Mouse (Mus musculus) heart, embryonic 15.5 days (tissue): ENCODE data around the gene Tspan31. TPM values are rescaled to one million over a fixed set of nuclear protein-coding genes. Genes with fewer than 3 reads are reported as not detected.
"Not testable (repeated sequence)": the region's sequence is repeated elsewhere in the genome, so short reads cannot be mapped to it uniquely, and the experiment has no call there.

Experiments
- ATAC-seq: fragments of 200-750 bp; cut with Nextera tagmentation; replicated peaks from 2 replicates; pipeline ENCODE4 v1.8.0; 2017; ENCODE audit warnings: low read depth, moderate TSS enrichment; ENCODE audit not compliant: insufficient number of reproducible peaks, insufficient read depth, low FRiP score
- H3K27ac ChIP-seq: fragments of 300-500 bp; sonication (generic); 2 replicates; pipeline ENCODE4 v1.5.1; 2015; ENCODE audit warnings: mild to moderate bottlenecking, inconsistent platforms
- H3K27me3 ChIP-seq: fragments of 300-500 bp; sonication (generic); 2 replicates; pipeline ENCODE4 v1.6.1; 2015; ENCODE audit warnings: inconsistent platforms
- H3K36me3 ChIP-seq: fragments of 300-500 bp; sonication (generic); 2 replicates; pipeline ENCODE4 v1.6.1; 2015; ENCODE audit warnings: mild to moderate bottlenecking, inconsistent platforms
- H3K4me1 ChIP-seq: fragments of 300-500 bp; sonication (generic); replicated peaks from 2 replicates; pipeline ENCODE4 v1.6.1; 2015; ENCODE audit warnings: inconsistent platforms
- H3K4me2 ChIP-seq: fragments of 300-500 bp; sonication (generic); 2 replicates; pipeline ENCODE4 v1.6.1; 2015; ENCODE audit warnings: inconsistent platforms, mild to moderate bottlenecking, moderate library complexity
- H3K4me3 ChIP-seq: fragments of 300-500 bp; sonication (generic); 2 replicates; pipeline ENCODE4 v1.5.1; 2015; ENCODE audit warnings: mild to moderate bottlenecking, inconsistent platforms
- H3K9ac ChIP-seq: fragments of 300-500 bp; sonication (generic); 2 replicates; pipeline ENCODE4 v1.6.1; 2015; ENCODE audit warnings: mild to moderate bottlenecking, inconsistent platforms
- H3K9me3 ChIP-seq: fragments of 300-500 bp; sonication (generic); replicated peaks from 2 replicates; pipeline ENCODE4 v1.6.1; 2016; ENCODE audit warnings: inconsistent platforms
- WGBS: fragments of 180-500 bp; shearing (Covaris S2); methylation state at CpG from one replicate; pipeline ENCODE4 v1.1.7; 2015; ENCODE audit warnings: mixed read lengths; 5-methylcytosine and 5-hydroxymethylcytosine counted together
- polyA plus RNA-seq: library from polyadenylated mRNA; unstranded; fragments of >200 nt; fragmentation: Nextera tagmentation; extraction: Ambion mirVana; gene quantifications from 2 replicates; pipeline ENCODE4 v1.2.1, GENCODE M21; 2015

Gene Tspan31
- polyA plus RNA-seq, 1 experiment from 2014 or later: 100 TPM

DNA sequence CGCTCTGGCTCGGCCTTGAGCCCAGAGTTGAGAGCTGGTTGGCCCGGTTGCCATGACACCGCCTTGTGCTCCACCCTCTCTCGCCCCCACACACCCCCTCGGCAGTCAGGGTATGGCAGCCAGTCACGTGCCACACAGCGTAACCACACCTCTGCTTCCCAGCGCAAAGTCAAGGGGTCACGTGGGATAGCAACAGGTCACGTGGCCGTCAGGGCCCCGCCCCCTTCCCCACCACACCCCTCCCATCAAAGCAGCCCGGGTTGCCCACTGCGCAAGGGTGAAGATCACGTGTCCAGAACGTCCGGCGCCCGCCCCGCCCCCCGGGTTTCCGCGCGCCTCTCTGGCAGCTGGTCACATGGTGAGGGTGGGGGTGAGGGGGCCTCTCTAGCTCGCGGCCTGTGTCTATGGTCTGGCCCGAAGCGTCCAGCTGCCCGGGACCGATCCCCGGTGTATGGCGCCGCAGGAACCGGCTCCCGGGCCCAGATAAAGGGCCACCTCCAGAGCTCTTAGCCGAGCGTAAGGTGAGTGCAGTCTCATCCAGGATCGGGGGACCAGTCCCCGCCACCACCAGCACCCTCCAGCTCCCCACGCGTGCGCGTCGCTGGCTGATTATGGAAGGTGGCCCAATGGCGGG lies 6.7 kb downstream of the Tspan31 start, which contains the start of gene Cdk4:
Gene Cdk4, plus strand, starts transcription at position 296 of the 634 bp plus-strand sequence.
- under 1% methylated on average over 46 of the region's 46 CpGs for WGBS

DNA sequence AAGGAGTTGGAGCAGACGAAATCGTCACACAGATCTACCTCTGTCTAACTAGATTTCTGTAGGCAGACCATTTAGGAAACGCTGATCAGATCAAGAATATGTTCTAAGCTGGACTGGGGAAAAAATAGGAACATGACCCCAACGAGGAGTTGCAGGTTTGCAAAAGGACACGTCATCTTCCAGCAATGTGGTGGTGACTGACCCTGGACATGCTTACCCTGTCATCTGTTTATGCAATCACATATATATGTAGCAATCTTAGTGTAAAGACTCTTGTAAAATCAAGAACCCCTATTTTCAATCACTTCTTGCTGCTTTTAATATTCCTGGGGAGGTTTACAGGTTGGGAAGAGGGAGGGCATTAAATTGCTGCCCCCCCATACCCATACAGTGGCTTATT lies 7.6 kb downstream of the Tspan31 start:
- 0 out of 2 replicates have a peak overlapping the region, but pooled peaks have one; percentile 45 for H3K27ac ChIP-seq
- H3K9ac ChIP-seq: no peak overlapping the region
- H3K4me1 ChIP-seq: peaks cover 37% of the 10 kb centered on the region
- H3K4me2 ChIP-seq: no peak overlapping the region
- no peak overlapping the region; the same call in 1 of the 2 replicates for H3K4me3 ChIP-seq
- H3K36me3 ChIP-seq: peaks cover 26% of the 10 kb centered on the region
- H3K9me3 ChIP-seq: no peaks in the 10 kb centered on the region
- WGBS: 66% methylated on average over 5 of the region's 5 CpGs
- peaks cover 48% of the 10 kb centered on the region for H3K27me3 ChIP-seq
- ATAC-seq: no peak

More for the DNA sequence above, 6.7 kb downstream of the Tspan31 start, which contains the start of gene Cdk4:
- peak; percentile 90 for ATAC-seq
- H3K4me3 ChIP-seq: peak within 1 kb of the TSS; percentile 80
- peak within 1 kb of the TSS; percentile 93 for H3K9ac ChIP-seq
- H3K9me3 ChIP-seq: no peaks in the 10 kb centered on the region
- H3K4me2 ChIP-seq: peak within 1 kb of the TSS; percentile 80
- H3K36me3 ChIP-seq: peaks cover 34% of the 10 kb centered on the region
- peaks cover 40% of the 10 kb centered on the region for H3K27me3 ChIP-seq
- H3K4me1 ChIP-seq: peaks cover 38% of the 10 kb centered on the region
- peak within 1 kb of the TSS; percentile 86 for H3K27ac ChIP-seq

DNA sequence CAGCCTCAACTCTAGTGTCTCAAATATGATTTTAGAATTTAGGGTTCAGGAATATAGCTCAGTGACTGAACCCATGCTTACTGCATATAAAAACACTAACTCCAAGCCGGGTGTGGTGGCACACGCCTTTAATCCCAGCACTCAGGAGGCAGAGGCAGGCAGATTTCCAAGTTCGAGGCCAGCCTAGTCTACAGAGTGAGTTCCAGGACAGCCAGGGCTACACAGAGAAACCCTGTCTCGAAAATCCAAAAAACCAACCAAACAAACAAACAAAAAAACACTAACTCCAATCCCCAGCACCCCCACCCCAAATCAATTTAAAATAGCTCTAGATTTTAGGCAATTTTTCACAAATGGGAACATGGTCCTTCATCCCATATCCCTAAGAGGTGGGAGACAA lies 8.0 kb downstream of the Tspan31 start:
- not testable (repeated sequence) for H3K4me3 ChIP-seq, H3K9ac ChIP-seq, H3K4me2 ChIP-seq, H3K27ac ChIP-seq, ATAC-seq, H3K9me3 ChIP-seq
- whole genome bisulfite sequencing: 82% methylated on average over 4 of the region's 4 CpGs
- peaks cover 37% of the 10 kb centered on the region for H3K4me1 ChIP-seq
- peaks cover 52% of the 10 kb centered on the region for H3K27me3 ChIP-seq
- peaks cover 22% of the 10 kb centered on the region for H3K36me3 ChIP-seq

DNA sequence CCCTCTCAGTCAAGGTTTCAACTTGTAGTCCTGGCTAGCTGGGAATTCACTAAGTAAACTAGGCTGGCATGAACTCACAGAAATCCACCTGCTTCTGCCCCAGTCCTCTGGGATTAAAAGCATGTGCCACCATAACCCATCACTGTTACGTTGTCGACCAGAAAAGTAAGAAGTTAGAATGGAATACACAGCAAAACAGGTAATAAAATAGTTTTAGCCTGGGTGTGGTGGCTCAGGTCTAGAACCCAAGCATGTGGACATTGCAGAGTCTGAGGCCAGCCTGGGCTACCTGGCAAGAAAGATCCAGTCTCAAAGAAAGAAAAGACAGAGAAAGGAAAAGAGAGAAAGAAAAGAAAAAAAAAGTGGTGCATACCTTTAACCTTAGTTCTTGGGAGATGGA lies 8.6 kb downstream of the Tspan31 start:
- H3K27me3 ChIP-seq: peaks cover 53% of the 10 kb centered on the region
- no peak overlapping the region for H3K4me2 ChIP-seq
- WGBS: 75% methylated on average over 2 of the region's 2 CpGs
- H3K9ac ChIP-seq: no peak overlapping the region
- peaks cover 16% of the 10 kb centered on the region for H3K36me3 ChIP-seq
- no peak overlapping the region for H3K4me3 ChIP-seq
- H3K4me1 ChIP-seq: peaks cover 37% of the 10 kb centered on the region
- no peaks in the 10 kb centered on the region for H3K9me3 ChIP-seq
- ATAC-seq: no peak
- H3K27ac ChIP-seq: no peak overlapping the region

DNA sequence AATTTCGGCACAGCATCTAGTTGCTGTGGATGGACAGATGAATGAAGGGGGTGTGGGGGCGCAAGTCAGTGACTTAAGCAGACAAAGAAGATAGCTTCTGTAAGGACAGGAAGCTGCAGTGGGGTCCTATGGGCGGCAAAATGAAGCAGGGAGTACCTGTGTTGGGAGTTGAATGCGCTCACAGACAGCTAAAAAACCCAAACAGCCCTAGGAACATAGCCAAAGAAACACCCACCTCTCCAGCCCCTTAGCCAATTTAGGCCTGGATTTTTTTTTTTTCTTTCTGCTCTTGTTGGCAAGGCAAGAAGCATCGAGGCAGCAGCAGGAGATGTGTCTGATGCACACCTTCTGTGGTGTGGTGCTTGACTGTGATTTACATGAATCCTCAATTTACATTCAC lies 9.0 kb downstream of the Tspan31 start:
- no peak for ATAC-seq
- Histone ChIP-seq H3K4me1 (peaks cover 36% of the 10 kb centered on the region), H3K9me3 (no peaks in the 10 kb centered on the region), H3K4me2 (no peak overlapping the region), H3K36me3 (peaks cover 12% of the 10 kb centered on the region), H3K9ac (no peak overlapping the region), H3K27me3 (peaks cover 54% of the 10 kb centered on the region), H3K27ac (no peak overlapping the region), H3K4me3 (peak overlapping the region; percentile 81; the same call in 1 of the 2 replicates)
- 57% methylated on average over 5 of the region's 5 CpGs for WGBS

DNA sequence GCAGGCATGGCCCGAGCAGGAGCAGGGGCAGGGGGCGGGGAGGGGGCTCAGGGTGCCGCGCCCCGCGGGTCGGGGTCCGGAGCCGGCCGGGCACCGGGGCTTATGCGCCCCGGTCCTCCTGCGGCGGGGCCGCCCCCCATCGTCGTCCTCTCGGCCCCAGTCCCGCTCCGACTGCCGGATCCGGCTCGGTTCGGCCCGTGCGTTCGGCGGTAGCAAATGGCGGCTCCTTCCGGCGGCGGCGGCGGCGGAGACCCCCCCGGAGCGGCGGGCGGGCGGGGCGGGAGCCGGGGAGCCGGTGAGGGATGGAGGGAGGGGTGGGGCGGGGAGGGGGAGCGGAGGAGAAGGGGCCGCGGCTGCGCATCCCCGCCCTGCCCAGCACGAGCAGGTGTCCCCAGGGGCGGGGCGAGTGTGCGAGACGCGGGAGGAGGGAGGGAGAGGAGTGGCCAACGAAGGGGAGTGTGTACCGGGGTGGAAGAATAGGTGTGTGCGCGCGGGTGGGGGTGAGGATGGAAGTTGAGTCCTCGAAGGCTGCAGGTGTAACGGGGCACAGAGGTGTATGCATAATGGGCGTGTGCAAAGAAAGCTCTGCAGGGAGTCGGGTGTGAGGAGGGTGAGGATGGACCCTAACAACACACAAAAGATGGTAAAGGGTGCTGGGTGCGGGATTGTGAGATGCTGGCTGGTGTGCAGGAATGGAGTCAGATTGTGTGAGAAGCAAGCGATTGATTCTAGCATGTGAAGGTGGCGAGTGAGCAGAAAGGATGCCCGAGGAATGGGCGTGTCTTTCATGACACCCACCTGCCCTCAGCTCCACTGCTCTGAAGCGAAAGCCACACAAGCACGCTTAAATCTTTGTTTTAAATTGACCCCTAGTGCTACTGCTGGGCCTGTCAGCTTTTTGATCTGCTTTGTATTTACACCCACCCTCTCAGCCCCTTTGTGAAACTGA lies 9.8 kb downstream of the Tspan31 start, which contains the start of gene March9:
Gene March9, minus strand, starts transcription at position 217 of the 949 bp plus-strand sequence.
- peak within 1 kb of the TSS; percentile 100 for H3K4me2 ChIP-seq
- H3K27ac ChIP-seq: no peak within 1 kb of the TSS
- peak; percentile 20 for ATAC-seq
- H3K4me3 ChIP-seq: peak within 1 kb of the TSS; percentile 81
- H3K9me3 ChIP-seq: no peaks in the 10 kb centered on the region
- 1% methylated on average over 57 of the region's 72 CpGs for WGBS
- peak within 1 kb of the TSS; percentile 76 for H3K9ac ChIP-seq
- H3K4me1 ChIP-seq: peaks cover 34% of the 10 kb centered on the region
- peaks cover 60% of the 10 kb centered on the region for H3K27me3 ChIP-seq
- H3K36me3 ChIP-seq: peaks cover 3% of the 10 kb centered on the region

DNA sequence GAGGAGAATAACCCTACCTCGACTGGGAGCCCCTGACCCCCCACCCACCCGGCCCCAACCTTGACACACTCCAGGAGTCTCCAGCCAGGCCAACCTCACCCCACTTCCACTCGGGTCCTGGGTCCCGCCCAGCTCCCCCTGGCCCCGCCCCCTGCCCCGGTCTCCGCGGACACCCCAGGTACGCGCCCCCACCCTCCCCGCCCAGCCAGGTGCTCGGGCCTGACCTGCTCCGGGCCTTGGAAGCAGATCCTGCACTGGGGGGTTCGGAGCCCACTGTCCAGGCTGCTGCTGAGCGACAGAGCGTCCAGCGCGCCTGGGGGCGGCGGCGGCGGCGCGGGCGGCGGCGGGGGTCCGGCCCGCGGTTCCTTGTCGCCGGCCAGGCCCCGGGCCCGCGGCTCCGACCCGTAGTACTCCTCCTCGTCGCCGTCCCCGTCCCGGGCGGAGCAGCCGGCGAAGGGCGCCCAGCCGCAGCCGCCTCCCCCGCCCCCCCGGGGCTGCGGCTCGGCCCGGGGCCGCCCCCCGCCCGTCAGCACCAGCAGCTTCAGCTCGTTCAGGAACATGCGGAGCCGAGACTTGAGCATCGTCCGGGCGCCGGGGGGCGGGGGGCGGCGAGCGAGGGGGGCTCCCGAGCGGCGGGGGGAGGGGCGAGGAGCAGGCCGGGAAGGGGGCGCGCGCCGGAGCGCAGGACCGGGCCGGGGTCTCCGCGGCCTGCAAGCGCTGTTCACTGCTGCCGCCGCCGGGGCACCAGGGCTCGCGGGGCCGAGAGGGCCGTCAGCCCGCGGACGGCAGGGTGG lies 10.7 kb downstream of the Tspan31 start:
- WGBS: 1% methylated on average over 51 of the region's 92 CpGs
- Histone ChIP-seq H3K27me3 (peaks cover 62% of the 10 kb centered on the region), H3K4me3 (peak overlapping the region; percentile 81), H3K9ac (peak overlapping the region; percentile 76), H3K36me3 (no peaks in the 10 kb centered on the region), H3K4me2 (peak overlapping the region; percentile 100), H3K9me3 (no peaks in the 10 kb centered on the region), H3K27ac (no peak overlapping the region), H3K4me1 (peaks cover 26% of the 10 kb centered on the region)
- no peak for ATAC-seq

DNA sequence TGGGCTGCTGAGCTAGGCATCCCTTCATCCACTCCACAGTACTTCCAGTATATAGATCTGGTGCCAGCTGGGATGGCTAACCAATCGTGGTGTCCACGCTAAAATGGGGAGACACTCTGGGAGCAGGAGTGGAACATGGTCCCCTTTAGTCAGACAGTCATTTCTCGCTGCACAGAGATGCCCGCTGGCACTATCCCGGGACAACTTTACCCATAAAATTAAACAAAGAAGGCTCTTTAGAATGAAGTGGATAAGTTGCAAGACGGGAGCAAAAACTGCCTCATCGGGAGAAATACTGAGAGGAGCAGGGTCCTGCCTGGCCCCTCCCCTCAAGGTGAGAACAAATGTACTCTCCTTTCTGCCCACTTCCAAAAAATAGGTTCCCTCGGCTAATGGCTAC lies 11.4 kb downstream of the Tspan31 start:
- 14% methylated on average over 8 of the region's 8 CpGs for WGBS
- Histone ChIP-seq H3K9me3 (no peaks in the 10 kb centered on the region), H3K4me3 (peak overlapping the region; percentile 81), H3K27ac (no peak overlapping the region), H3K4me1 (peaks cover 25% of the 10 kb centered on the region), H3K4me2 (peak overlapping the region; percentile 100), H3K27me3 (peaks cover 62% of the 10 kb centered on the region), H3K36me3 (no peaks in the 10 kb centered on the region), H3K9ac (peak overlapping the region; percentile 76)
- ATAC-seq: no peak

DNA sequence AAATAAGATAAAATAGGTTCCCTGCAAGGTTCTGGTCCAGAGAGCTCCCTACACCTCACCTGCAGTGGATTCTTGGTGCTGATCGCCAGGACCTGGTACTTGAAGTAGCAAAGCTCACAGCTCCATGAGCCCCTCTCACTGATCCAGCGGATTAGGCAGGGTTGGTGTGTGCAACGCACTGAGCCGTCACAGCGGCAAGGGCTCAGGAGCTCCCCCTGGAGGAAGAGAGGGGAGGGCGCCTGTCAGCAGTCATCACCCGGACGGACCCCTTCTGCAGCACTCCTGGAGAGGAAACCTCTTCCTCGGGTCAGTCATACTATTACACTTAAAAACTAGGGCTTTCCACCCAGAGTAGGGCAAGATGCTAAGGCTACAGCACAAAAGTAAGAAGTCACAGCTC lies 11.9 kb downstream of the Tspan31 start:
- Histone ChIP-seq H3K27ac (no peak overlapping the region), H3K4me3 (peak overlapping the region; percentile 81), H3K4me2 (peak overlapping the region; percentile 100), H3K9ac (no peak overlapping the region), H3K9me3 (no peaks in the 10 kb centered on the region), H3K4me1 (peaks cover 25% of the 10 kb centered on the region), H3K27me3 (peaks cover 63% of the 10 kb centered on the region), H3K36me3 (no peaks in the 10 kb centered on the region)
- under 1% methylated on average over 9 of the region's 9 CpGs for WGBS
- ATAC-seq: no peak

DNA sequence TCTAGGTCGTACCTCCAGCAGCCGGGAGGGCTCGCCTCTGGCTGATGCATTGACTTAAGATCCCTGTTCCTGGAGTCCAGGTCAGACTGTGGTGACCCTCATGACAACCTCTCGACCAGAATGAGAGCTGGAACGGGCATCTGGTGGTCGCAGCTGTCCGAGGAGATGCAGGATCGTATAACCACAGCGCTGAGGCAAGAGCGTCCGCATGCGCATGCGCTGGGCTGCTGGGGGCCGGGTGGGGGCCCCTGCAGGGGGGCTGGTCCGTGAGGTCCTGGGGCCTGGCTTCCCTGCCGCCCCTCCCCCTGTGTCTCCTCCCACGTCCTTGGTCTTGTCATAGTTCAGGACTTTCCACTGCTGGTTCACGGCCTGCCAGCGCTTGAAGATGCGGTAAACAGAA lies 13.6 kb downstream of the Tspan31 start:
- ATAC-seq: no peak
- WGBS: 77% methylated on average over 20 of the region's 20 CpGs
- H3K27me3 ChIP-seq: peaks cover 68% of the 10 kb centered on the region

DNA sequence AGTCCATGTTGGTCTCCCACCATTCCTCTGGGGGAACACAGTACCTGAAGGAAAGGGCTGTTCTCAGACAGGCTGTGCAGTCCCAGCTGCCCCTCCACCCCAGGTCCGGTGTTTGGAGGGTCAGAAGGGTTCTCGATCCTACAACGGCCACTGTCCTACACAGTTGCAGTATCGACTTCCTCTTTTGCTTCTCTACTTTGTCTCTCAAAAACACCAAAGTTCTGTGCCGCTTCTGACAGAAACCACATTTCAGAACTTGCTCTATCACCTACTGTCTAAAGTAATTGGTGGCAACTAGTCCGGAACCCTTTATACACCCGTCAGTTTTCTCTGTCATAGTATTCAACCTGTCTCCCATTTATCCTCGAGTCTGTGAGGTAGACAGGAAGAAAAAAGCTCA lies 14.7 kb downstream of the Tspan31 start:
- no peaks in the 10 kb centered on the region for H3K36me3 ChIP-seq
- H3K4me1 ChIP-seq: peaks cover 21% of the 10 kb centered on the region
- H3K4me2 ChIP-seq: no peak overlapping the region
- no peak overlapping the region for H3K4me3 ChIP-seq
- H3K27ac ChIP-seq: no peak overlapping the region
- WGBS: 80% methylated on average over 8 of the region's 8 CpGs
- H3K27me3 ChIP-seq: peaks cover 68% of the 10 kb centered on the region
- ATAC-seq: no peak
- H3K9me3 ChIP-seq: no peaks in the 10 kb centered on the region
- H3K9ac ChIP-seq: no peak overlapping the region

More for the DNA sequence above, 13.6 kb downstream of the Tspan31 start:
- Histone ChIP-seq H3K9me3 (no peaks in the 10 kb centered on the region), H3K36me3 (no peaks in the 10 kb centered on the region), H3K27ac (no peak overlapping the region), H3K4me3 (no peak overlapping the region), H3K4me1 (peaks cover 22% of the 10 kb centered on the region), H3K9ac (no peak overlapping the region), H3K4me2 (no peak overlapping the region)
